Mouse (Mus musculus): ENCODE data around the gene Pofut1. TPM values are rescaled to one million over a fixed set of nuclear protein-coding genes. Genes with fewer than 3 reads are reported as not detected.
"Not testable (repeated sequence)": the region's sequence is repeated elsewhere in the genome, so short reads cannot be mapped to it uniquely, and the experiment has no call there.

Gene Pofut1
- polyA plus RNA-seq, 1 experiment from 2014 or later: 5.2 TPM

DNA sequence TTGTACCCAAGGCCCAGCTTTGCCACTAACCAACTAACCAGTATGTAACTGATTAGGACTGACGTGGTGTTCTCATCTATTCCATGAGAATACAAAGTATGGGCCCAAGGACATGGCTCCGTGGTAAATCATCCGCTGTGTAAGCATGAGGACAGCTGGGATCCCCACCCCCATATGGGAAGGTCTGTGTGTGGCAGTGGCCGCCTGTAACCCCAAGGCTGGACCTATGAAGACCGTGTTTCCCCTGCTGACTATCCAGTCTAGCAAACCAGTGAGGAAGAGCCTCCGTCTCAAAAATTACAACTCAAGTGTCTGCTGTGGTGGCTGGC is 33.5 kb downstream of the Pofut1 start:
- Histone ChIP-seq H3K4me3 (ENCODE audit: low read depth, low read length) (no peak overlapping the region), H3K27ac (ENCODE audit: low read length) (no peak overlapping the region), H3K36me3 (ENCODE audit: control insufficient read depth, insufficient read depth, low read length) (no peaks in the 10 kb centered on the region), H3K4me2 (ENCODE audit: low read length) (no peak overlapping the region), H3K27me3 (ENCODE audit: control insufficient read depth, insufficient read depth, low read depth, low read length) (no peaks in the 10 kb centered on the region), H3K9me3 (replicated peaks; ENCODE audit: control insufficient read depth, low read length, poor library complexity, severe bottlenecking) (no peaks in the 10 kb centered on the region), H3K9ac (ENCODE audit: low read depth, low read length) (no peak overlapping the region), H3K4me1 (ENCODE audit: control insufficient read depth, insufficient read depth, low read length) (no peaks in the 10 kb centered on the region)
- WGBS: 84% methylated on average over 6 of the region's 6 CpGs
- no peak for ATAC-seq

DNA sequence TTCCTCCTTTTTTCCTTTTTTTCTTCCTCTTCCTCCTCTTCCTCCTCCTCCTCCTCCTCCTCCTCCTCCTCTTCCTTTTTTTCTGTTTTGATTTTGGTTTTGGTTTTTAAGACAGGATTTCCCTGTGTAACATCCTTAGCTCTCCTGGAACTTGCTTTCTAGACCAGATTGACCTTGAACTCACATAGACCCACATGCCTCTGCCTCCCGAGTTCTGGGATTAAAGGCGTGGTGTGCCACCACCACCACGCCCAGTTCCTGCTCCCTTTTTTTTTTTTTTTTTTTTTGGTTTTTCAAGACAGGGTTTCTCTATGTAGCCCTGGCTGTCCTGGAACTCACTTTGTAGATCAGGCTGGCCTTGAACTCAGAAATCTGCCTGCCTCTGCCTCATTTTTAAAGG is 34.2 kb downstream of the Pofut1 start:
- not testable (repeated sequence) for H3K27me3 ChIP-seq (ENCODE audit: control insufficient read depth, insufficient read depth, low read depth, low read length); H3K4me3 ChIP-seq (ENCODE audit: low read depth, low read length); H3K9me3 ChIP-seq (replicated peaks; ENCODE audit: control insufficient read depth, low read length, poor library complexity, severe bottlenecking); H3K4me1 ChIP-seq (ENCODE audit: control insufficient read depth, insufficient read depth, low read length); H3K36me3 ChIP-seq (ENCODE audit: control insufficient read depth, insufficient read depth, low read length); H3K4me2 ChIP-seq (ENCODE audit: low read length); H3K9ac ChIP-seq (ENCODE audit: low read depth, low read length); ATAC-seq; H3K27ac ChIP-seq (ENCODE audit: low read length)
- 85% methylated on average over 3 of the region's 3 CpGs for WGBS

DNA sequence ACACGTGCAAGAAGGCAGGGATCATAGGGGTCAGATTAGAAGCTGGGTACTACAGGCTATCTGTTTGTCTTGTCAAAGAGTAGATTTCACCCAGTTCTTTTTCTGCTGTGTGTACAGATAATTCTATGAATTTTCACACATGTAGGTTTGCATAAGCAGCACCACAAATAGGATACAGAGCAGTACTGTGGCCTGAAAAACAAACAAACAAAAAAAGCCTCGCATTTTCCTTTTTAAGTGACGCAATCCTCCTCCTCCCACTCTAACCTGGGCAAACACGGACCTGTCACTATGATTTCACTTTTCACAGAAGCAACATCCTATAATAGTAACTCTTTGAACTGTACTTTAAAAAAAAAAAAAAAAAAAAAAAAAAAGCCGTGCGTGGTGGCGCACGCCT is 35.1 kb downstream of the Pofut1 start:
- H3K36me3 ChIP-seq (ENCODE audit: control insufficient read depth, insufficient read depth, low read length): no peaks in the 10 kb centered on the region
- H3K4me1 ChIP-seq (ENCODE audit: control insufficient read depth, insufficient read depth, low read length): no peaks in the 10 kb centered on the region
- H3K9me3 ChIP-seq (replicated peaks; ENCODE audit: control insufficient read depth, low read length, poor library complexity, severe bottlenecking): no peaks in the 10 kb centered on the region
- no peak for ATAC-seq
- H3K27me3 ChIP-seq (ENCODE audit: control insufficient read depth, insufficient read depth, low read depth, low read length): no peaks in the 10 kb centered on the region
- no peak overlapping the region for H3K9ac ChIP-seq (ENCODE audit: low read depth, low read length)
- no peak overlapping the region for H3K4me3 ChIP-seq (ENCODE audit: low read depth, low read length)
- no peak overlapping the region for H3K4me2 ChIP-seq (ENCODE audit: low read length)
- no peak overlapping the region for H3K27ac ChIP-seq (ENCODE audit: low read length)
- 92% methylated on average over 8 of the region's 8 CpGs for WGBS

DNA sequence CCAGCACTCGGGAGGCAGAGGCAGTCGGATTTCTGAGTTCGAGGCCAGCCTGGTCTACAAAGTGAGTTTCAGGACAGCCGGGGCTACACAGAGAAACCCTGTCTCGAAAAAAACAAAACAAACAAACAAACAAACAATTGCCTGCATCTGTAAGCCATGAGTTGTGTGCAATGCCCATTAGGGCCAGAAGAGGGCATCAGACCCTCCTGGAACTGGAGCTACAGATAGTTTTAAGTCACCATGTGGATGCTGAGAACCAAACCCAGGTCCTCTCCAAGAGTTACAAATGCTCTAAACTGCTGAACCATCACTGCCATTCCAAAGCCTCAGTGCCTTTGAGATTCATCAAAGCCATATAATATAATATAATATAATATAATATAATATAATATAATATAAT is 35.5 kb downstream of the Pofut1 start:
- not testable (repeated sequence) for H3K4me2 ChIP-seq (ENCODE audit: low read length); H3K4me3 ChIP-seq (ENCODE audit: low read depth, low read length); H3K9ac ChIP-seq (ENCODE audit: low read depth, low read length); H3K36me3 ChIP-seq (ENCODE audit: control insufficient read depth, insufficient read depth, low read length); ATAC-seq; H3K27ac ChIP-seq (ENCODE audit: low read length); H3K4me1 ChIP-seq (ENCODE audit: control insufficient read depth, insufficient read depth, low read length); H3K27me3 ChIP-seq (ENCODE audit: control insufficient read depth, insufficient read depth, low read depth, low read length); H3K9me3 ChIP-seq (replicated peaks; ENCODE audit: control insufficient read depth, low read length, poor library complexity, severe bottlenecking)
- WGBS: 98% methylated on average over 5 of the region's 5 CpGs

DNA sequence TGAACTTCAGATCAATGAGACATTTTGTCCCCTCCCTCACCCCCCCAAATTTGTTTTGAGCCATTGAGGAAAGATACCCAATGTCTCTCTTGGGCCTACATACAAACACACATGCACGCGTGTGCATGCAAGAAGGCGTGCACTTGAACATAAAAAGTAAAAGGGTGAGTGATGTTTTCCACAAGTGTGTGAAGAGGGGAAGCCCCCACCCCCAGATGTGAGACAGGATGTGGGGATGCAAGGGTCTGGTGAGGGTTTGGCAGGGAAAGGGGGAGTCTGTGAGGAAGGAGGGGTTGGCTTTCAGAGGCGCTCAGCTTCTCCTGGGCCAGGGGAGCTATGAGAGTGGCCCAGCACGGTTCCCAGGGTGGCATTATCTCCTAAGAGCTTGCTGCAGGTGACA is 37.0 kb downstream of the Pofut1 start:
- WGBS: 92% methylated on average over 5 of the region's 5 CpGs
- H3K4me3 ChIP-seq (ENCODE audit: low read depth, low read length): no peak overlapping the region
- no peaks in the 10 kb centered on the region for H3K36me3 ChIP-seq (ENCODE audit: control insufficient read depth, insufficient read depth, low read length)
- H3K27ac ChIP-seq (ENCODE audit: low read length): no peak overlapping the region
- no peaks in the 10 kb centered on the region for H3K27me3 ChIP-seq (ENCODE audit: control insufficient read depth, insufficient read depth, low read depth, low read length)
- H3K4me1 ChIP-seq (ENCODE audit: control insufficient read depth, insufficient read depth, low read length): no peaks in the 10 kb centered on the region
- no peaks in the 10 kb centered on the region for H3K9me3 ChIP-seq (replicated peaks; ENCODE audit: control insufficient read depth, low read length, poor library complexity, severe bottlenecking)
- H3K4me2 ChIP-seq (ENCODE audit: low read length): no peak overlapping the region
- ATAC-seq: no peak
- no peak overlapping the region for H3K9ac ChIP-seq (ENCODE audit: low read depth, low read length)

DNA sequence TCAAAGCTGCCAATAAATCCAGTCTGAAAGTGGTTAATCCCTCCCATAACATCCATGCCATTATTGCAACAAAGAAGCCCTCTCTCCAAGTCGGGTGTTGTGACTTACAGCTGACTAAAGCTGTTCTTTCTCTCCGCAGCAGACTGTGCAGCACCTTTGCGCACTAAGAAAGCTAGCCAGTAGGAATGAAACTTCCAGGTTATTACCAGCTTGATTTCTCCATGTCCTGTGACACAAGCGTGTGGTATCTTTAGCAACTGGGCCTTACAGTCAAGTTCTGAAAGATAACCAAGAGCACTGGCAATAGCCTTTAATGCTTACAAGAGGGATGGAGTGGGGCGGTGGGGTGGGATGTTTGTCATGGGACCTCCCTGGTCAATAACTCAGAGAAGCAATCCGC is 42.6 kb downstream of the Pofut1 start:
- 86% methylated on average over 6 of the region's 6 CpGs for WGBS
- H3K4me2 ChIP-seq (ENCODE audit: low read length): no peak overlapping the region
- H3K4me3 ChIP-seq (ENCODE audit: low read depth, low read length): no peak overlapping the region
- H3K4me1 ChIP-seq (ENCODE audit: control insufficient read depth, insufficient read depth, low read length): 0 out of 2 replicates have a peak, but pooled peaks cover 3% of the 10 kb centered on the region
- ATAC-seq: no peak
- H3K27ac ChIP-seq (ENCODE audit: low read length): no peak overlapping the region
- H3K9ac ChIP-seq (ENCODE audit: low read depth, low read length): no peak overlapping the region
- H3K27me3 ChIP-seq (ENCODE audit: control insufficient read depth, insufficient read depth, low read depth, low read length): no peaks in the 10 kb centered on the region
- no peaks in the 10 kb centered on the region for H3K36me3 ChIP-seq (ENCODE audit: control insufficient read depth, insufficient read depth, low read length)
- H3K9me3 ChIP-seq (replicated peaks; ENCODE audit: control insufficient read depth, low read length, poor library complexity, severe bottlenecking): no peaks in the 10 kb centered on the region

DNA sequence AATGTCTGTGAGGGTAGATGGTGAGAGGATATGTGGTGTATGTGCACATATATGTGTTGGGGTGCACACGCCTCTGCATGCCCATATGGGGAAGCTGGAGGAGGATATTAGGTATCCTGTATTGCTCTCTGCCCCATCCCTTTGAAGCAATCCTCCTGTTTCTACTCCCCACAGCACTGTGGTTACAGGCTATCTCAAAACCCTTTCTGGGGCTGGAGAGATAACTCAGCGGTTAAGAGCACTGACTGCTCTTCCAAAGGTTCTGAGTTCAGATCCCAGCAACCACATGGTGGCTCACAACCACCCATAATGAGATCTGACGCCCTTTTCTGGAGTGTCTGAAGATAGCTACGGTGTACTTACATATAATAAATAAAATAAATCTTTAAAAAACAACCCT is 45.2 kb downstream of the Pofut1 start:
- H3K36me3 ChIP-seq (ENCODE audit: control insufficient read depth, insufficient read depth, low read length): no peaks in the 10 kb centered on the region
- H3K9ac ChIP-seq (ENCODE audit: low read depth, low read length): no peak overlapping the region
- H3K9me3 ChIP-seq (replicated peaks; ENCODE audit: control insufficient read depth, low read length, poor library complexity, severe bottlenecking): no peaks in the 10 kb centered on the region
- H3K4me2 ChIP-seq (ENCODE audit: low read length): no peak overlapping the region
- WGBS: 85% methylated on average over 4 of the region's 4 CpGs
- H3K4me3 ChIP-seq (ENCODE audit: low read depth, low read length): no peak overlapping the region
- H3K27me3 ChIP-seq (ENCODE audit: control insufficient read depth, insufficient read depth, low read depth, low read length): no peaks in the 10 kb centered on the region
- peaks cover 9% of the 10 kb centered on the region; the same call in 1 of the 2 replicates for H3K4me1 ChIP-seq (ENCODE audit: control insufficient read depth, insufficient read depth, low read length)
- ATAC-seq: no peak
- no peak overlapping the region for H3K27ac ChIP-seq (ENCODE audit: low read length)

DNA sequence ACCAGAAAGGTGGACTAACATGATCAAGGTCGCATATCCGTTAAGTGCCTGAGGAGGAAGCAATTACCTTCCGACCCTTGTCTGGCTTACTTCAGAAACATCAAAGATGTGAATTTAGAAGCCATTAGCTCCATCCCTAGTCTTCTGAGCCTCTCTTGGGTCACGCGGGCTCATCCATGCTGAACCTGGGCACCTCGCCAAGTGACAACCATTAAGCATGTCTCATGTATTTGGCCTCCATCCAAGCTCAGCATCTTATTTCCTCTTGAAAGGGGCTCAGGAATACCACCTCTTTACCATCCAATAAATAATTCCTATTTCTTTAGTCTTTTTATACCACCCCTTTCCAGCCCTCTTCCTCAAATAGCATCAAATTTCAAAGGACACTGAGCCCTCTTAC is 46.5 kb downstream of the Pofut1 start:
- Histone ChIP-seq H3K27me3 (ENCODE audit: control insufficient read depth, insufficient read depth, low read depth, low read length) (no peaks in the 10 kb centered on the region), H3K9me3 (replicated peaks; ENCODE audit: control insufficient read depth, low read length, poor library complexity, severe bottlenecking) (no peaks in the 10 kb centered on the region), H3K9ac (ENCODE audit: low read depth, low read length) (no peak overlapping the region), H3K4me3 (ENCODE audit: low read depth, low read length) (no peak overlapping the region), H3K4me2 (ENCODE audit: low read length) (no peak overlapping the region), H3K4me1 (ENCODE audit: control insufficient read depth, insufficient read depth, low read length) (peaks cover 20% of the 10 kb centered on the region), H3K27ac (ENCODE audit: low read length) (no peak overlapping the region), H3K36me3 (ENCODE audit: control insufficient read depth, insufficient read depth, low read length) (no peaks in the 10 kb centered on the region)
- WGBS: 44% methylated on average over 6 of the region's 6 CpGs
- ATAC-seq: no peak

DNA sequence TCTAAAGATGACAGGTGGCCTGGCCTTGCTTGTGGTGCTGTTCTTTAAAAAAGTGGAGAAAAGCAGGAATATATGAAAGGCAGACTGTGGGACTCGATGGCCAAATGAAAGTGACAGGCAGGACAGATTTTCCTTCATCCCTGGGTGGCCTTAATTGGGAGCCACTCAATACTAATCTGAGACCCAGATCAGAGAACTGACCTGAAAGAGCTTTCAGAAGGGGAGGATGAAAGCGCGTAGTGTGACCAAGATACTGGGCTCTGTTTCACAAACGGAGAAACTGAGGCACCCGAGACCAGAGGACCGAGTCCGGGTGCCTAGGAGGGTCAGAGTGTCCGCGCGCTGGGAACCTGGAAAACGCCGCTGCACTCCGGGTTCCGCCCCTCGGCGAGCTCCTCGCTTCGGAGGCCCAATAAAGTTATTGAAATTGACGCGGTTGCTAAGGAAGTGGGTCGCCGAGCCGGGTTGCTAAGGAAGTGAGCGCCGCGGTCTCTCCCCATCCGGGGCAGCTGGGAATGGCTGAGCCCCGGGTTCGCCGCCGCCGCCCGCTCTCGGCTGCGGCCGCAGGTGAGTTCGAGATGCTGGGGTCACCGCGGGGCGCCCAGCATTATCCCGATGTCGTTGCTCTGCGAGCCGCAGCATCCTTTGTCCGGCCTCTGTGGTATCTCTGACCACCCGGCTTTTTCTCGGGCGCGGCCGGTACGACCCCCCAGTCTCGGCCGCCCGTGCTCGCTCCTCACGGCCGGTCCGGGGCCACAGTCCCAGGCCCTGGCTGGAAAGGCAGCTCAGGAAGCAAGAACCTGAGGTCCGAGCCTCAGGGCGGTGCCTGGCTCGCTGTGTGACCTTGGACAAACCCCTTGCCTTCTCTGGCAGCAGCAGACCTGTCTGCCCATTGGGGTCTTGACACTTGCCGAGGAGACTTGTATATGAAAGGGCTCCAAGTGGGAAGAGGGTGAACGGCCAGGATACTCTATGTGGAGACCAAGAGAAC is 49.9 kb downstream of the Pofut1 start, which contains the start of gene Kif3b:
Gene Kif3b (plus strand): TSS at position 476 of the 991 bp plus-strand sequence.
- Histone ChIP-seq H3K27me3 (ENCODE audit: control insufficient read depth, insufficient read depth, low read depth, low read length) (no peaks in the 10 kb centered on the region), H3K9me3 (replicated peaks; ENCODE audit: control insufficient read depth, low read length, poor library complexity, severe bottlenecking) (no peaks in the 10 kb centered on the region), H3K36me3 (ENCODE audit: control insufficient read depth, insufficient read depth, low read length) (no peaks in the 10 kb centered on the region), H3K4me3 (ENCODE audit: low read depth, low read length) (peak within 1 kb of the TSS; percentile 94), H3K27ac (ENCODE audit: low read length) (peak within 1 kb of the TSS; percentile 67), H3K4me1 (ENCODE audit: control insufficient read depth, insufficient read depth, low read length) (peaks cover 20% of the 10 kb centered on the region), H3K9ac (ENCODE audit: low read depth, low read length) (peak within 1 kb of the TSS; percentile 91), H3K4me2 (ENCODE audit: low read length) (peak within 1 kb of the TSS; percentile 77)
- peak; percentile 95 for ATAC-seq
- WGBS: under 1% methylated on average over 63 of the region's 63 CpGs

Measured in midbrain, embryonic 16.5 days (tissue).